Mouse (Mus musculus) urinary bladder, adult 2 months (tissue): Measurements from ENCODE around the gene Palm. TPM values are rescaled to one million over a fixed set of nuclear protein-coding genes. Genes with fewer than 3 reads are reported as not detected.

Source experiments
- polyA plus RNA-seq: library from polyadenylated mRNA; depleted of rRNA; stranded (reverse); fragments of >200 nt; gene quantifications from 2 replicates; pipeline ENCODE4 v1.2.3, GENCODE M21; 2012; rRNA removed

The Palm gene
- polyA plus RNA-seq, 1 experiment, result 52.6 TPM

Other genes starting within 250 kb of the Palm start
- gene Mier2, start 238.4 kb upstream of the Palm start, polyA plus RNA-seq, result 54.3 and 59.5 TPM in 2 replicates
- not detected in 2 replicates for gene Theg, start 206.2 kb upstream of the Palm start, polyA plus RNA-seq
- gene C2cd4c, start 179.5 kb upstream of the Palm start, polyA plus RNA-seq, result 0.04 and 0.06 TPM in 2 replicates
- 7.4 and 7.6 TPM in 2 replicates for gene Shc2, start 155.7 kb upstream of the Palm start, polyA plus RNA-seq
- not detected in 2 replicates for gene Odf3l2, start 147.8 kb upstream of the Palm start, polyA plus RNA-seq
- not detected in 2 replicates for gene Madcam1, start 129.0 kb upstream of the Palm start, polyA plus RNA-seq
- gene Tpgs1, start 124.2 kb upstream of the Palm start, polyA plus RNA-seq, result 29.1 and 33.7 TPM in 2 replicates
- 60.6 and 70.0 TPM in 2 replicates for gene Cdc34, start 111.4 kb upstream of the Palm start, polyA plus RNA-seq
- 1.1 and 1.4 TPM in 2 replicates for gene Gzmm, start 104.6 kb upstream of the Palm start, polyA plus RNA-seq
- gene Bsg, start 89.1 kb upstream of the Palm start, polyA plus RNA-seq, result 614 and 631 TPM in 2 replicates
- 0.96 and 1.5 TPM in 2 replicates for gene Hcn2, start 76.9 kb upstream of the Palm start, polyA plus RNA-seq
- gene Polrmt, start 47.0 kb upstream of the Palm start, polyA plus RNA-seq, result 28.5 and 31.7 TPM in 2 replicates
- 0.04 and 0.06 TPM in 2 replicates for gene Fgf22, start 38.5 kb upstream of the Palm start, polyA plus RNA-seq
- 54.5 and 59.4 TPM in 2 replicates for gene Rnf126, start 26.6 kb upstream of the Palm start, polyA plus RNA-seq
- gene Fstl3, start 16.3 kb upstream of the Palm start, polyA plus RNA-seq, result 41.4 and 44.3 TPM in 2 replicates
- 0.47 and 0.49 TPM in 2 replicates for gene Prss57, start 2.6 kb upstream of the Palm start, polyA plus RNA-seq
- 0.66 and 0.92 TPM in 2 replicates for gene Misp, start 27.4 kb downstream of the Palm start, polyA plus RNA-seq
- gene Ptbp1, start 60.9 kb downstream of the Palm start, polyA plus RNA-seq, result 140 and 166 TPM in 2 replicates
- gene Prtn3, start 80.9 kb downstream of the Palm start, polyA plus RNA-seq, result 0.62 and 1.0 TPM in 2 replicates
- gene Plppr3, start 81.1 kb downstream of the Palm start, polyA plus RNA-seq, result 1.8 TPM in 2 replicates
- gene Elane, start 92.7 kb downstream of the Palm start, polyA plus RNA-seq, result 0.19 TPM in 1 of 2 replicates, not detected in the other
- 564 and 1,194 TPM in 2 replicates for gene Cfd, start 97.3 kb downstream of the Palm start, polyA plus RNA-seq
- 31.7 and 40.9 TPM in 2 replicates for gene Med16, start 115.4 kb downstream of the Palm start, polyA plus RNA-seq
- not detected in 2 replicates for gene Gm26602, start 117.3 kb downstream of the Palm start, polyA plus RNA-seq
- gene Kiss1r, start 123.4 kb downstream of the Palm start, polyA plus RNA-seq, result 5.5 and 5.7 TPM in 2 replicates
- 140 and 147 TPM in 2 replicates for gene R3hdm4, start 127.6 kb downstream of the Palm start, polyA plus RNA-seq
- gene Arid3a, start 133.5 kb downstream of the Palm start, polyA plus RNA-seq, result 3.8 and 4.1 TPM in 2 replicates
- 23.5 and 25.0 TPM in 2 replicates for gene Wdr18, start 166.6 kb downstream of the Palm start, polyA plus RNA-seq
- 0.04 TPM in 1 of 2 replicates, not detected in the other for gene Grin3b, start 177.1 kb downstream of the Palm start, polyA plus RNA-seq
- gene Tmem259, start 190.8 kb downstream of the Palm start, polyA plus RNA-seq, result 135 and 159 TPM in 2 replicates
- gene Cnn2, start 195.0 kb downstream of the Palm start, polyA plus RNA-seq, result 173 and 185 TPM in 2 replicates
- gene Abca7, start 202.9 kb downstream of the Palm start, polyA plus RNA-seq, result 7.5 and 9.2 TPM in 2 replicates
- 18.9 and 23.0 TPM in 2 replicates for gene Arhgap45, start 223.1 kb downstream of the Palm start, polyA plus RNA-seq
- 141 and 178 TPM in 2 replicates for gene Polr2e, start 246.2 kb downstream of the Palm start, polyA plus RNA-seq